Mouse (Mus musculus): ENCODE data around the gene 2310034G01Rik.

Gene 2310034G01Rik

GRCm38 (mm10) chr19:46357344-46358280 is 7.5 kb upstream of the 2310034G01Rik start:
- DNase-seq, result no peak

GRCm38 (mm10) chr19:46356701-46357138 is 6.6 kb upstream of the 2310034G01Rik start:
- peak; percentile 94 for DNase-seq

GRCm38 (mm10) chr19:46349550-46349949 is 552 bp downstream of the 2310034G01Rik start:
- DNase-seq, result no peak

GRCm38 (mm10) chr19:46348761-46349458 is 1.2 kb downstream of the 2310034G01Rik start:
- peak; percentile 90 for DNase-seq

- DNase-seq, result no peak
Observed at GRCm38 (mm10) chr19:46347936-46348668, 2.0 kb downstream of the 2310034G01Rik start.

GRCm38 (mm10) chr19:46347146-46347545 is 3.0 kb downstream of the 2310034G01Rik start:
- DNase-seq, result no peak

- DNase-seq, result no peak
Observed at GRCm38 (mm10) chr19:46344710-46345419, 5.2 kb downstream of the 2310034G01Rik start.

GRCm38 (mm10) chr19:46339287-46339971 is 10.7 kb downstream of the 2310034G01Rik start:
- DNase-seq, result peak; percentile 54

GRCm38 (mm10) chr19:46338942-46339286 is 11.2 kb downstream of the 2310034G01Rik start:
- no peak for DNase-seq

- DNase-seq, result peak; percentile 98
Observed at GRCm38 (mm10) chr19:46338331-46338936, 11.7 kb downstream of the 2310034G01Rik start, which contains the start of gene Cuedc2. Cuedc2 (minus strand) TSS chr19:46338702.

- DNase-seq, result no peak
Observed at GRCm38 (mm10) chr19:46337719-46338330, 12.3 kb downstream of the 2310034G01Rik start.

- peak; percentile 68 for DNase-seq
Observed at GRCm38 (mm10) chr19:46333906-46334305, 16.2 kb downstream of the 2310034G01Rik start.

- no peak for DNase-seq
Observed at GRCm38 (mm10) chr19:46332721-46333339, 17.3 kb downstream of the 2310034G01Rik start.

- DNase-seq, result no peak
Observed at GRCm38 (mm10) chr19:46331936-46332335, 18.2 kb downstream of the 2310034G01Rik start.

GRCm38 (mm10) chr19:46331326-46331725 is 18.8 kb downstream of the 2310034G01Rik start:
- DNase-seq, result no peak

- DNase-seq, result no peak
Observed at GRCm38 (mm10) chr19:46330696-46331095, 19.4 kb downstream of the 2310034G01Rik start.

- DNase-seq, result peak; percentile 84
Observed at GRCm38 (mm10) chr19:46329951-46330350, 20.2 kb downstream of the 2310034G01Rik start.

GRCm38 (mm10) chr19:46329031-46329641 is 21.0 kb downstream of the 2310034G01Rik start:
- no peak for DNase-seq

- DNase-seq, result peak; percentile 96
Observed at GRCm38 (mm10) chr19:46328081-46329030, 21.7 kb downstream of the 2310034G01Rik start, which contains the start of gene Fbxl15. Fbxl15 (plus strand) TSS chr19:46328184.

Measured in cerebellum, adult 11 months (tissue).